Mouse (Mus musculus) granulocyte monocyte progenitor cell, adult 5-6 weeks (primary cell): ENCODE results near the gene Mgmt. TPM values are rescaled to one million over a fixed set of nuclear protein-coding genes. Genes with fewer than 3 reads are reported as not detected.

Experiments used
- ATAC-seq: replicated peaks from 2 replicates; pipeline ENCODE4 v1.8.0; 2016; ENCODE audit warnings: mild to moderate bottlenecking, moderate TSS enrichment, inconsistent platforms; ENCODE audit not compliant: poor library complexity, severe bottlenecking
- total RNA-seq, 2 experiments: library from RNA; stranded (forward) in 1 of 2; stranded (reverse) in 1 of 2; fragments of 200-712, 200-1000 nt in 1 of 2; fragments of >200 nt in 1 of 2; fragmentation: Nextera tagmentation in 1 of 2; gene quantifications; 2 replicates each; pipeline ENCODE4 v1.2.3; 2014 to 2017

Mgmt gene
- total RNA-seq, 2 experiments from 2014 or later, result 0.98 to 3.8 TPM

- ATAC-seq, result no peak
These were observed 3.6 kb downstream of the Mgmt start for GRCm38 (mm10) chr7:136898005-136898404.

- no peak for ATAC-seq
These were observed 14.3 kb downstream of the Mgmt start for GRCm38 (mm10) chr7:136908616-136909144.

GRCm38 (mm10) chr7:136912901-136913300, 18.5 kb downstream of the Mgmt start:
- ATAC-seq, result no peak

- no peak for ATAC-seq
These were observed 21.6 kb downstream of the Mgmt start for GRCm38 (mm10) chr7:136916021-136916420.

GRCm38 (mm10) chr7:136920976-136921755, 26.8 kb downstream of the Mgmt start:
- no peak for ATAC-seq

- no peak for ATAC-seq
These were observed 27.8 kb downstream of the Mgmt start for GRCm38 (mm10) chr7:136922230-136922629.

- no peak for ATAC-seq
These were observed 30.3 kb downstream of the Mgmt start for GRCm38 (mm10) chr7:136924610-136925260.

GRCm38 (mm10) chr7:136926178-136926577, 31.8 kb downstream of the Mgmt start:
- no peak for ATAC-seq

GRCm38 (mm10) chr7:136930451-136930850, 36.0 kb downstream of the Mgmt start:
- no peak for ATAC-seq

GRCm38 (mm10) chr7:136933367-136933766, 39.0 kb downstream of the Mgmt start:
- no peak for ATAC-seq

GRCm38 (mm10) chr7:136934336-136934735, 39.9 kb downstream of the Mgmt start:
- no peak for ATAC-seq

GRCm38 (mm10) chr7:136934784-136935183, 40.4 kb downstream of the Mgmt start:
- ATAC-seq, result no peak

- no peak for ATAC-seq
These were observed 44.0 kb downstream of the Mgmt start for GRCm38 (mm10) chr7:136938371-136938770.

- no peak for ATAC-seq
These were observed 48.0 kb downstream of the Mgmt start for GRCm38 (mm10) chr7:136942414-136942813.

- no peak for ATAC-seq
These were observed 49.5 kb downstream of the Mgmt start for GRCm38 (mm10) chr7:136943886-136944285.

GRCm38 (mm10) chr7:136945697-136946096, 51.3 kb downstream of the Mgmt start:
- no peak for ATAC-seq

- ATAC-seq, result no peak
These were observed 51.7 kb downstream of the Mgmt start for GRCm38 (mm10) chr7:136946131-136946530.

- ATAC-seq, result no peak
These were observed 53.9 kb downstream of the Mgmt start for GRCm38 (mm10) chr7:136948275-136948810.

- no peak for ATAC-seq
These were observed 58.2 kb downstream of the Mgmt start for GRCm38 (mm10) chr7:136952608-136953007.

- no peak for ATAC-seq
These were observed 58.8 kb downstream of the Mgmt start for GRCm38 (mm10) chr7:136953251-136953650.

GRCm38 (mm10) chr7:136972361-136972760, 77.9 kb downstream of the Mgmt start:
- no peak for ATAC-seq
